ENCODE assay signal across 7 mouse cellular contexts in the genomic region with DNA sequence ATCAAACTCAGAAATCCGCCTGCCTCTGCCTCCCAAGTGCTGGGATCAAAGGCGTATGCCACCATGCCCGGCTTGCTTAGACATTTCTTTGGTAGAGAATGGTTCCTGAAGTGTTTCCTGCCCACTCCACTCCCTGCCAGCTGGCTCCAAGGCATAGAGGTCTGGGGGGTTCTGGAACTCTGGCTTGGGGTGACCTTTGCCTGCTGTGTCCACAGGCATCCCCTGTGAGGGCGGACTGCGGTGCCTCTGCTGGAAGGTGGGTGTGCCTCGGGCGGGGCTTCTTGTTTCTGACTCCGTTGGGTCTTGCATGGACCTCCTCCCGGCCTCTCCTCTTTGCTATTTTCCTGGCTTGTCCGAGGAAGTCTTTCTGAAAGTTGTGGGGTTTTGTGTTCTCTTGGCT.
"Had no signal": no experiment of that assay in that cellular context is flagged by ENCODE, and none has a peak within 500 bp of the region (broad histone marks: within the 10 kb centered on the region; RNA-seq: fewer than 3 reads in every experiment).

No protein-coding gene starts in this region.

- H3K27me3 ChIP-seq: hindbrain, embryonic 15.5 days; midbrain, embryonic 12.5 days had no signal

- H3K27ac ChIP-seq: hindbrain, embryonic 15.5 days; left cerebral cortex, adult 2 months; midbrain, embryonic 12.5 days had no signal

- H3K9me3 ChIP-seq: hindbrain, embryonic 15.5 days; midbrain, embryonic 12.5 days had no signal

- H3K9ac ChIP-seq: hindbrain, embryonic 15.5 days; midbrain, embryonic 12.5 days had no signal

- DNase-seq: lung, adult 18-20 months; right cerebral cortex, adult 18-20 months; right cerebral cortex, postnatal 25 days; thymus, postnatal 36 days had no signal

- H3K4me3 ChIP-seq: hindbrain, embryonic 15.5 days; left cerebral cortex, adult 2 months; midbrain, embryonic 12.5 days had no signal

- H3K4me2 ChIP-seq: hindbrain, embryonic 15.5 days; midbrain, embryonic 12.5 days had no signal
